Comparison of ENCODE assay signal across 11 mouse cellular contexts in genomic region chr10:95772811-95773424, GRCm38 (mm10).
DNase-seq lines count a peak whose midpoint lies in the region; ATAC-seq and TF ChIP-seq lines count a peak whose summit lies in the region.
"Had no signal": no experiment of that assay in that cellular context is flagged by ENCODE, and none has a peak within 500 bp of the region (broad histone marks: within the 10 kb centered on the region; RNA-seq: fewer than 3 reads in every experiment).

No protein-coding gene starts in this region.

- no peak overlapping the region for H3K4me2 ChIP-seq in liver, embryonic 16.5 days (ENCODE audit: low read depth, low read length)
- no peak overlapping the region for H3K4me2 ChIP-seq in hindbrain, postnatal 0 days (ENCODE audit: low read depth, low read length)
- H3K4me2 ChIP-seq: hindbrain, embryonic 15.5 days; midbrain, embryonic 12.5 days had no signal

- no peaks in the 10 kb centered on the region for H3K27me3 ChIP-seq in liver, embryonic 16.5 days (ENCODE audit: control insufficient read depth, insufficient read depth, low read depth, low read length)
- H3K27me3 ChIP-seq in hindbrain, postnatal 0 days (ENCODE audit: insufficient read depth, low read length), result no peaks in the 10 kb centered on the region
- H3K27me3 ChIP-seq: hindbrain, embryonic 15.5 days; midbrain, embryonic 12.5 days had no signal

- ATAC-seq in liver, embryonic 16.5 days (ENCODE audit: low read depth), result no peak
- no peak for ATAC-seq in hindbrain, postnatal 0 days

- DNase-seq in gastrocnemius, adult 2 months, result no peak
- no peak for DNase-seq in gastrocnemius, postnatal 25 days
- no peak for DNase-seq in liver
- DNase-seq in cerebellum, postnatal 14 days, result peak; percentile 73 to 76
- DNase-seq in heart, postnatal 25 days (ENCODE audit: low spot score), result peak; percentile 6
- DNase-seq in thymus, postnatal 4 days, result no peak
- DNase-seq in hindbrain, postnatal 0 days (ENCODE audit: low spot score), result no peak
- DNase-seq: thymus, adult 2 months had no signal

- no peaks in the 10 kb centered on the region for H3K36me3 ChIP-seq in liver, embryonic 16.5 days (ENCODE audit: control insufficient read depth, insufficient read depth)
- no peaks in the 10 kb centered on the region for H3K36me3 ChIP-seq in hindbrain, postnatal 0 days (ENCODE audit: insufficient read depth, low read length)
- H3K36me3 ChIP-seq: hindbrain, embryonic 15.5 days; midbrain, embryonic 12.5 days had no signal

- no peak for TF ChIP-seq CTCF in gastrocnemius, adult 2 months (IDR thresholded peaks at IDR 0.05)
- no peak for TF ChIP-seq CTCF in hindbrain, postnatal 0 days (IDR thresholded peaks at IDR 0.05; ENCODE audit: low read depth)

- no peak overlapping the region for H3K9ac ChIP-seq in liver, embryonic 16.5 days (ENCODE audit: low read depth, low read length)
- H3K9ac ChIP-seq in hindbrain, postnatal 0 days (replicated peaks; ENCODE audit: low read length), result no peak overlapping the region
- H3K9ac ChIP-seq: hindbrain, embryonic 15.5 days; midbrain, embryonic 12.5 days had no signal

- H3K4me3 ChIP-seq in gastrocnemius, adult 2 months, result no peak overlapping the region
- no peak overlapping the region for H3K4me3 ChIP-seq in liver, embryonic 16.5 days (ENCODE audit: low read depth, low read length)
- no peak overlapping the region for H3K4me3 ChIP-seq in hindbrain, postnatal 0 days (ENCODE audit: low read length)
- H3K4me3 ChIP-seq: hindbrain, embryonic 15.5 days; midbrain, embryonic 12.5 days had no signal

- intact Hi-C loops in gastrocnemius, adult 2 months (cut with DNase I), result loop anchor here (5.0 kb wide), 2 partner anchors 106 to 211 kb away; partner anchors contain the start of gene Nudt4
- intact Hi-C loops in heart, postnatal 25 days (cut with DNase I), result loop anchor here (1.0 to 10.0 kb wide), 3 partner anchors 52 to 132 kb away; no protein-coding TSS in a partner anchor

- no peaks in the 10 kb centered on the region; the same call in 1 of the 2 replicates for H3K4me1 ChIP-seq in liver, embryonic 16.5 days (ENCODE audit: control insufficient read depth, low read depth, low read length)
- H3K4me1 ChIP-seq in hindbrain, postnatal 0 days (ENCODE audit: insufficient read depth, low read length), result no peaks in the 10 kb centered on the region
- H3K4me1 ChIP-seq: hindbrain, embryonic 15.5 days; midbrain, embryonic 12.5 days had no signal

- H3K27ac ChIP-seq in gastrocnemius, adult 2 months, result peak overlapping the region; percentile 92
- H3K27ac ChIP-seq in liver, embryonic 16.5 days (ENCODE audit: low read length), result peak overlapping the region; percentile 38; the same call in 1 of the 2 replicates
- no peak overlapping the region for H3K27ac ChIP-seq in hindbrain, postnatal 0 days
- H3K27ac ChIP-seq: hindbrain, embryonic 15.5 days; midbrain, embryonic 12.5 days had no signal

- 63% methylated on average over 9 of the region's 9 CpGs for WGBS in liver, embryonic 16.5 days (ENCODE audit: insufficient replicate concordance)
- WGBS in hindbrain, postnatal 0 days, result 88% methylated on average over 9 of the region's 9 CpGs

- no peaks in the 10 kb centered on the region for H3K9me3 ChIP-seq in liver, embryonic 16.5 days (replicated peaks; ENCODE audit: control insufficient read depth, low read length)
- H3K9me3 ChIP-seq in hindbrain, postnatal 0 days (ENCODE audit: low read length), result no peaks in the 10 kb centered on the region
- H3K9me3 ChIP-seq: hindbrain, embryonic 15.5 days; midbrain, embryonic 12.5 days had no signal

Comparison
In these comparisons a context has a peak if more than half of its experiments do, and no peak if none do; other contexts are left out.
1. DNase-seq: peak in cerebellum, postnatal 14 days (2 of 2) and heart, postnatal 25 days (single experiment); none in gastrocnemius, adult 2 months (single experiment), gastrocnemius, postnatal 25 days (single experiment), liver (single experiment), thymus, postnatal 4 days (single experiment) and hindbrain, postnatal 0 days (single experiment).